Mouse (Mus musculus): ENCODE measurements around the gene Efna1. TPM values are rescaled to one million over a fixed set of nuclear protein-coding genes. Genes with fewer than 3 reads are reported as not detected.

Efna1 gene
- polyA plus RNA-seq, 1 experiment from 2014 or later, result 17.7 TPM

DNA sequence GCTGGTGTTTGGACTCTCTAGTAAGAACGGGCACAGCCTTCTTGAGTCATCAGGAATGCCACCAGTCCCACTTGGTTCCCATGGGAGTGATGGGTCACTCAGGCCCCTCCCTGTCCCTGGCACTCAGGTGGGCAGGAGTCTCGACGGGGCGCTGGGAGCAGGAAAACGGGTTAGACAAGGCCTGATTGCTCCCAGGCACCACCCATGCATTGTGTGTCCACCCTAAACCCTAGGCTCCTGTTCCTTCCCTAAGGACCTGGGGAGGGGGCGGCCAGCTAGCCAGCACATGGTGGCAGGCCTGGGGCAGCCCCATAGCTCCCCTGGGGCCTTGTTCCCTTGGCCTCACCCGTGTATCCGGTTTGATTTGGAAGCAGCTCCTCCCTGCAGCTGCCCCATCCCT is 37.4 kb upstream of the Efna1 start:
- 0 out of 2 replicates have a peak overlapping the region, but pooled peaks have one; percentile 71 for H3K4me3 ChIP-seq
- no peak for DNase-seq (ENCODE audit: low spot score)
- peaks cover 89% of the 10 kb centered on the region for H3K4me1 ChIP-seq (replicated peaks)
- no peaks in the 10 kb centered on the region for H3K36me3 ChIP-seq
- H3K27ac ChIP-seq, result no peak overlapping the region
- H3K9me3 ChIP-seq, result no peaks in the 10 kb centered on the region
- 69% methylated on average over 8 of the region's 8 CpGs for WGBS
- H3K27me3 ChIP-seq (ENCODE audit: insufficient read depth, poor library complexity, severe bottlenecking), result peaks cover 86% of the 10 kb centered on the region

DNA sequence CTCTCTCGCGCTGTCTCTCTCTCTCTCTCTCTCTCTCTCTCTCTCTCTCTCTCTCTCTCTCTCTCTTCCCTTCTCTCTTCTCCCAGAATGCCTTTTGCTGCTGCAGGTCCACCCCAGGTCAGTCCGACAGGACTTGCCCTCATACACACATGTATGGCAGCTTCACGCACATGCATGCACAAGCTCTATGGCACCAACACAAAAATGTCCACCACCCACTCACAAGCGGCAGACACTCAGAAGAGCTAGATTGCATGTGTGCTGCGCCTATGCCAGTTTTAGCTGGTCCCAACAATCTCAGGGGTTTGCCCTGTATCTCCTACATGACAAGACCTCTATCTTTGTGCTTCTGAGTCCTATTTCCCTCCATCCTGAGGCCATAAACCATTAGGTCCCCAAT is 36.3 kb upstream of the Efna1 start:
- no peak for DNase-seq (ENCODE audit: low spot score)
- H3K9me3 ChIP-seq, result no peaks in the 10 kb centered on the region
- no peaks in the 10 kb centered on the region for H3K36me3 ChIP-seq
- H3K27me3 ChIP-seq (ENCODE audit: insufficient read depth, poor library complexity, severe bottlenecking), result peaks cover 76% of the 10 kb centered on the region
- H3K4me3 ChIP-seq, result peak overlapping the region; percentile 54
- H3K27ac ChIP-seq, result peak overlapping the region; percentile 13; the same call in 1 of the 2 replicates
- WGBS, result 58% methylated on average over 6 of the region's 6 CpGs
- peaks cover 79% of the 10 kb centered on the region for H3K4me1 ChIP-seq (replicated peaks)

DNA sequence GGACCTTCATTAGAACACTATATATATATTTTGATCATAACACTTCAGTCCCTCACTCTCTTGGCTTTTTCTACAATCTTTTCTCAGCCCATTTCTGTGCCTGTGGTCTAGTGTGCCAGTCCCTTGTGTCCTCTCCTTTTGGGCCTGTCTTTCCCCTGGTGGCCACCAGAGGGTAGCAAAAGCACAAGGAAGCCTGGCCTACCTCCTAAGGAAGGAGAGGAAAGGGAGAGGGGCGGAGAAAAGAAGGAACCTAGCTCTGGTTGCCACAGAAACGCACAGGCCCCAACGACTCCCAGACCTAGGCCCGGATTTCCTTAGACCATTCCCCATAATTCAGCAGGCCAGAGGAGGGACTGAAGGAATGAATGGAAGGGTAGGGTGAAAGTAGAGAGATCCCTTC is 35.9 kb upstream of the Efna1 start:
- Histone ChIP-seq H3K4me3 (peak overlapping the region; percentile 54), H3K4me1 (replicated peaks) (peaks cover 74% of the 10 kb centered on the region), H3K27ac (peak overlapping the region; percentile 13; the same call in 1 of the 2 replicates), H3K36me3 (no peaks in the 10 kb centered on the region), H3K9me3 (no peaks in the 10 kb centered on the region), H3K27me3 (ENCODE audit: insufficient read depth, poor library complexity, severe bottlenecking) (peaks cover 71% of the 10 kb centered on the region)
- 0% methylated on average over 4 of the region's 4 CpGs for WGBS
- DNase-seq (ENCODE audit: low spot score), result peak; percentile 88

DNA sequence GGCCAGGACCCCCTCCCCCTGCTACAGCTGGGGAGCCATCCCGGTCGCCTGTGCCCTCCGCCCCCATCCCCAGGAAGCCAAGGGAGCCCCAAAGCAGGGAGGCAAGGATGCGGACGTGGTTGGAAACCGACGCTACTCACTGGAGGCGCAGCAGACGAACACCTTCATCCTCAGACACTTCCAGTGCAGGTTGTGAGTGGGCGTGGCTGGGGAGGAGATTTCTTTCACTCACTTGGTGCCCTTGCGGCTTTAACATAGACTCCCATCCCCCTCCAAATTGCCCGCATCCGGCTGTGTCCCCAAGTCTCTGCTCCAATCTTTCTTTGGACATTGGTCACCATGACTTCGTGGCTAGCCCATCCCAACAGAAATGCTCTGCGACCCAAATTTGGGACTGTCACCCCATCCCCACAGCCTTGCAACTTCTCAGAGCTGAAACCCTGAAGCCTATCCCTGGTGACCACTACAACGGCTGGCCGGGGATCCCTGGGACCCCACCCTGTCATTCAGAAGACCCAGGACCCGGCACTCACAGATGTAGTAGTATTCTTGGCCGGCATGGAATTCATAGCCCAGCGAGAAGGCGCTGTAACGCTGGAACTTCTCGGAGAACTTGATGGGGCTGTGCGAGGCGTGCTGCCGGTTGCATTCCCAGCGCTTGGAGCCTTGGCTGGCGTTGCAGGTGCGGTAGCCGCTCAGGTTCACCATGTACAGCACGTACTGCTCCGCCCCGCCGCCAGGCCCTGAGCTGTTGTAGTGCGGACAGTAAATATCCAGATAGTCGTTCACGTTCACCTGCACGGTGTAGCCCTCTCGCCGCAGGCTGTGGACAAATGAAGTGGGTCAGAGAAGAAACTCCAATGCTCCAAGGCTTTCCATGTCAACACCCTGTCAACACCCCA is 35.2 kb upstream of the Efna1 start:
- Histone ChIP-seq H3K27ac (peak overlapping the region; percentile 84; the same call in 1 of the 2 replicates), H3K4me3 (peak overlapping the region; percentile 54), H3K27me3 (ENCODE audit: insufficient read depth, poor library complexity, severe bottlenecking) (peaks cover 65% of the 10 kb centered on the region), H3K4me1 (replicated peaks) (peaks cover 68% of the 10 kb centered on the region), H3K36me3 (no peaks in the 10 kb centered on the region), H3K9me3 (no peaks in the 10 kb centered on the region)
- DNase-seq (ENCODE audit: low spot score), result peak; percentile 23
- 10% methylated on average over 40 of the region's 40 CpGs for WGBS

DNA sequence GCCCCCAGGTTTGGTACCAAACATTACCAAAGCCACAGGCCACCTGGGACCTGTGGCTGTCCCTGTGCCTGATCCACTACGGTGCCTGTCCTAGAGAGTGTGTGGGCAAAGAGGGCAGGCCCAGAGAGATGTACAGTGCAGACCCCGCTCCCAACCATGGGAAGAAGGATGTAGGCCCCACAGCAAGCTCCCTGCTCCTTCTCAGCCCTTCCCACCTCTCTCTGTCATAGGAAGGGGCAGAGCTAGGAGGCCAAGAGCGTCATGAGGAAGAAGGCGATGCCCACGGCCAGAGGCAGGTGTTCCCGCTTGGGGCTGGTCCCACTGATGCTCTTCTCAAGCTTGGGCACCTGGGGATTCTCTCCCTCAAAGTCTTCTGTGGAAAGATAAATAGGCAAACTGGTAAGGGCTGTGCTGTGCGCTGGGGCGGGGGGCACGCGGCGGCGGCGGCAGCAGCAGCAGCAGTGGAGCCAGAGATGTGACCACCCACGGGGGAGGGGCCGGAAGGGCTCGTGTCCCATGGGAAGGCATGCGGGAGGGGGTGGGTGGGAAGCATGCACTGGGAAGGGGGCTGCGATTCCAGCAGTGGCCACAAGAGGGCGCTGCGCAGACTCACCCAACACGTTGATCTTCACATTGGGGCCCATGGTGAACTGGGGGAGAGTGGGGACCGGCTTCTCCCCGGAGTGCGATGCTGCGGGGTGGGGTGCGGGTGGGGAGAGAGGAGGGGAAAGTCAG is 34.4 kb upstream of the Efna1 start:
- Histone ChIP-seq H3K4me3 (peak overlapping the region; percentile 54), H3K27ac (peak overlapping the region; percentile 84), H3K27me3 (ENCODE audit: insufficient read depth, poor library complexity, severe bottlenecking) (peaks cover 57% of the 10 kb centered on the region), H3K36me3 (no peaks in the 10 kb centered on the region), H3K4me1 (replicated peaks) (peaks cover 60% of the 10 kb centered on the region), H3K9me3 (no peaks in the 10 kb centered on the region)
- WGBS, result 5% methylated on average over 26 of the region's 26 CpGs
- DNase-seq (ENCODE audit: low spot score), result peak; percentile 90

DNA sequence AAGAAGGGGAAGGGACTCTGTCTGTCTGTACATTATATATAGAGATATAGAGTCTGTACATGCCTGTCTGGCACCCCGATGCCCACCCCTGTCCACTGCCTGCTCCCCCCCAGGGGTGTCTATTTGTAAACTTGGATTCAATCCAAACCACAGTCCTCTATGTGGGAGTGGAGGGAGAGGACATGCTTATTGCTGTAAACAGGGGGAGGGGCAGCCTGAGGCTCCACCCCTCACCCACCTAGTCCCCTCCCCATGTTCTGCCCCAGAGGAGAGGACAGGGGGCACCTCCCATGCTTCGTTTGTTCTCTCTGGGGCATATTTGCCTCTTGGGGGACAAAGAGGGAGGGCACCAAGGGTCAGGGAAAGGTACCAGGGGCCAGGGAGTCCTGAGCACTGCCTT is 33.8 kb upstream of the Efna1 start:
- peaks cover 51% of the 10 kb centered on the region for H3K27me3 ChIP-seq (ENCODE audit: insufficient read depth, poor library complexity, severe bottlenecking)
- H3K27ac ChIP-seq, result peak overlapping the region; percentile 84
- H3K36me3 ChIP-seq, result no peaks in the 10 kb centered on the region
- WGBS, result 42% methylated on average over 2 of the region's 2 CpGs
- peaks cover 54% of the 10 kb centered on the region for H3K4me1 ChIP-seq (replicated peaks)
- DNase-seq (ENCODE audit: low spot score), result no peak
- H3K9me3 ChIP-seq, result no peaks in the 10 kb centered on the region
- peak overlapping the region; percentile 54 for H3K4me3 ChIP-seq

DNA sequence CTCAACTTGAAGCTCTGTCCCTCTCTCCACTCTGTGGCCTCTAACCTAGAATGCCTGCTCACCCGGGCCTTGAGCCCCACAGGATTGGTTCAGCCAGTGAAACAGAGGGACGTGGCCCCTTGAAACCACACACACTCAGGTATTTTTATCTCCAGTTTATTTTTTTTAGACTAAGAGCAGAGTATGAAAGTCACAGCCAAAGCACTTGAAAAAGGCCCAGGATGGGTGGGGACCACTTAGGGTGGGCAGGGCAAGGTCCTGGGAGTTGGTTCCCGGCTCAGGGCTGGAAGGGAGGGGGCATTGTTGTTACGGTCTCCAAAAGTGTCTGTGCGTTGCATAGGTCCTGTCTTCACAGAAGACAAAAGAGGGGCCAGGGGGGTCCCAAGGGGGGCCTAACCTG is 33.4 kb upstream of the Efna1 start:
- H3K4me3 ChIP-seq, result no peak overlapping the region
- peaks cover 46% of the 10 kb centered on the region for H3K27me3 ChIP-seq (ENCODE audit: insufficient read depth, poor library complexity, severe bottlenecking)
- H3K9me3 ChIP-seq, result no peaks in the 10 kb centered on the region
- DNase-seq (ENCODE audit: low spot score), result no peak
- H3K36me3 ChIP-seq, result no peaks in the 10 kb centered on the region
- 77% methylated on average over 5 of the region's 5 CpGs for WGBS
- H3K27ac ChIP-seq, result no peak overlapping the region
- H3K4me1 ChIP-seq (replicated peaks), result peaks cover 50% of the 10 kb centered on the region

DNA sequence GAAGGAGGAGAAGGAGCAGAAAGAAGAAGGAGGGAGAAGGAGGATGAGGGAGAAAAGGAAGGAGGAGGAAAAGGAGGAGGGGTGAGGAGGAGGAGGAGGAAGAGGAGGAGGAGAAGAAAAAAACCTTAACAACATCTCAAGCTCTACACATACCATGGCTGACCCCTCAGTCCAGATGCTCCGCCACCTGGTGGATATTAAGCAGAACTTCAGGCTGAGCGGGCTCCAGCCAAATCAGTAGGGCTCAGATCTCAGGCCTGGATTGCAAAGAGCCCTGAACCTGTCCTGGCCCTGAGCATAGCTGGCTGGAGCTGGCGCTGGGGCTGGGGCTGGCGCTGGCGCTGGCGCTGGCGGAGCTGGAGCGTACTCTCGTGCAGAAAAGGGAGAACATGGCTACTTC is 27.1 kb upstream of the Efna1 start:
- Histone ChIP-seq H3K27me3 (ENCODE audit: insufficient read depth, poor library complexity, severe bottlenecking) (peaks cover 9% of the 10 kb centered on the region; the same call in 1 of the 2 replicates), H3K27ac (no peak overlapping the region), H3K36me3 (no peaks in the 10 kb centered on the region), H3K4me1 (replicated peaks) (peaks cover 27% of the 10 kb centered on the region), H3K4me3 (no peak overlapping the region), H3K9me3 (no peaks in the 10 kb centered on the region)
- peak; percentile 82 for DNase-seq (ENCODE audit: low spot score)
- WGBS, result 3% methylated on average over 9 of the region's 9 CpGs

DNA sequence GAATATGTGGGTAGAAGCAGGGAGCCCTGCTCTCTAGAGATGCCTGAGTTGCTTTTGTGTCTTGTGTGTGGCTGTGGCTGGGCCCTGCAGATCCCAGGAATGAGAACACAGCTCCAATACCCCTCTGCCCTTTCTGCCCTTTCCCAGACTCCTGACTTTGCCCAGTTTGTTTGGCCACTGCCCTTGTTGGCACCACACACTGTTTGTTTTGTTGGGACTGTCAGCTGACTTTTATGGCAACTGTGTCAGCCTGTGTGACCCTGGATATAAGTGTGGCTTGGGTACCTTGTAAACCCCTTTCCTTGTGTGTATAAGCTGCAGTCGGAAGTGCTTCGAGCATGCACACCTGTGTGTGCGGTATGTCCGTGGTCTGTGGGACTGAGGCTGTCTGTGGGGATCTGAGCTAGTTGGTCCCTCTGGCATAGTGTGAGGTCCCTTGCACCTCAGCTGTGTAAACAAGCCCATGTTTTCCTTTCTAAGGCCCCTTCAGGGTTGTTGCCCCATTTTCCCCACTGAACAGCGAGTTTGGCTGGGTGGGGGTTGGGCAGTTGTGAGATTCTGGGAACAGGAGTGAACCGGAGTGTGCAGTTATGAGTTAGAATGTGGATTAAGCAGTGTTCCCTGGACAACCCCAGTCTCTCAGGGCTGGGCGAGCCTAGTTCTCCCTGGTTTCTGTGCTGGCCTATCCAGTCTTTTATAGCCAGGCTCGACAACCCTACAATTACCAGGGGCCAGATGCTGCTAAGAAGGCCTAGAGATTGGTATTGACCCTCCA is 24.8 kb upstream of the Efna1 start:
- Histone ChIP-seq H3K4me3 (no peak overlapping the region), H3K27ac (no peak overlapping the region), H3K4me1 (replicated peaks) (peaks cover 27% of the 10 kb centered on the region), H3K27me3 (ENCODE audit: insufficient read depth, poor library complexity, severe bottlenecking) (peaks cover 12% of the 10 kb centered on the region; the same call in 1 of the 2 replicates), H3K9me3 (no peaks in the 10 kb centered on the region), H3K36me3 (no peaks in the 10 kb centered on the region)
- 66% methylated on average over 8 of the region's 8 CpGs for WGBS
- no peak for DNase-seq (ENCODE audit: low spot score)

DNA sequence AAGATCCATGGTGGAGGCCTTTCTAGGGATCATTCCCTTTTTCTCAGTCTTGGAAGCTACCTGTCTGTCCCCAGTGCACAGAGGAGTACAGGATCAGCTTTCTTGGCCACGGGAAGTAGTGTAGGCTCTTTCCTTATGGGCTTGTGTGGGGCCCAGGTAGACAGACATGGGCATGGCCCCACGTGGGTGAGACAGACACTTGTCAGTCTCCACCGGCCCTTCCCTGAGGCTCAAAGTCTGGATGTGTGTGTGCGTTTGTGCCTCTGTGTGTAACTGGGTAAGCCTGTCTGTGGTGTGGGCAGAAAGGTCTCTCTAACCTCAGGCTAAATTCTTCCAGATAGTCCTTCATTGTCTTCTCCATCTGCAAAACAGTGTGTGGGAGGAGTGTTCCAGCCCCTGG is 24.2 kb upstream of the Efna1 start:
- H3K9me3 ChIP-seq, result no peaks in the 10 kb centered on the region
- WGBS, result 66% methylated on average over 4 of the region's 4 CpGs
- no peak for DNase-seq (ENCODE audit: low spot score)
- no peak overlapping the region for H3K4me3 ChIP-seq
- H3K4me1 ChIP-seq (replicated peaks), result peaks cover 27% of the 10 kb centered on the region
- H3K36me3 ChIP-seq, result no peaks in the 10 kb centered on the region
- no peak overlapping the region for H3K27ac ChIP-seq
- peaks cover 15% of the 10 kb centered on the region; the same call in 1 of the 2 replicates for H3K27me3 ChIP-seq (ENCODE audit: insufficient read depth, poor library complexity, severe bottlenecking)

DNA sequence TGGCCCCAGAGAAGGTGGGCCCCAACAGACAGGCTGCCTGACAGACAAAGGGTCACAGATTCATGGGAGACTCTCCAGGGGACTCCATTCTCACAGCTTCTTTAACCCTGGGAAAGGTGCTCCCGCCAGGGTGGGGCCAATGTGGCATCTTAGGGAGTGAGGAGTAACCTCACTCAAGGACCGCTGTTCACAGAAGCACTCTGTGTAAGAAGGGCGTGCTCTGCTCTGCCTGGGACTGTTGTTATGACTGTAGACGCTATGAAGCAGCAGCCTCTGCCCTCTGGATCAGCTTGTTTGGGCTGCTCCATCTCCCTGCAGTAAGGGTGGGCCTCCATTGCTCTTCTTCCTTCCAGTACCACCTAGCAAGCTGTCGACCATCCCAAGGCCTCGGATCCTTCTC is 23.5 kb upstream of the Efna1 start:
- Histone ChIP-seq H3K9me3 (no peaks in the 10 kb centered on the region), H3K27ac (no peak overlapping the region), H3K4me3 (no peak overlapping the region), H3K27me3 (ENCODE audit: insufficient read depth, poor library complexity, severe bottlenecking) (peaks cover 21% of the 10 kb centered on the region; the same call in 1 of the 2 replicates), H3K36me3 (no peaks in the 10 kb centered on the region), H3K4me1 (replicated peaks) (peaks cover 34% of the 10 kb centered on the region)
- DNase-seq (ENCODE audit: low spot score), result no peak
- WGBS, result 62% methylated on average over 6 of the region's 6 CpGs

DNA sequence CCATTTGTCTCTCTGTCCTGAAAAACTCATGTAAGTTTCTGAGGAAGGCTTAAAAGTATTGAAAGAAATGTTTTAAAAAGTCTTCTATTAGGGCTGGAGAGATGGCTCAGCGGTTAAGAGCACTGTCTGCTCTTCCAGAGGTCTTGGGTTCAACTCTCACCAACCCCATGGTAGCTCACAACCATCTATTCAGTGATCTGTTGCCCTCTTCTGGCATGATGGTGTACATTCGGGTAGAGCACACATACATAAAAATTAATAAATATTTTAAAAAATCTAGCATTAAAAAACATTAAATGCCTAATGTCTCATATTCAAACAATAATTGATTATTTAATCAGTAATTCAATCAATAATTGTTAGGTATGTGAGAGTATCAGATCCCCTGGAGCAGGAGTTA is 19.6 kb upstream of the Efna1 start:
- DNase-seq (ENCODE audit: low spot score), result no peak
- peaks cover 22% of the 10 kb centered on the region for H3K4me1 ChIP-seq (replicated peaks)
- no peak overlapping the region for H3K27ac ChIP-seq
- WGBS, result 64% methylated on average over 2 of the region's 2 CpGs
- H3K36me3 ChIP-seq, result no peaks in the 10 kb centered on the region
- no peak overlapping the region for H3K4me3 ChIP-seq
- H3K27me3 ChIP-seq (ENCODE audit: insufficient read depth, poor library complexity, severe bottlenecking), result peaks cover 27% of the 10 kb centered on the region
- H3K9me3 ChIP-seq, result no peaks in the 10 kb centered on the region

Data from hindbrain, embryonic 10.5 days (tissue).